Mouse (Mus musculus): ENCODE results near the gene Gmpr.
"Not testable (repeated sequence)": the region's sequence is repeated elsewhere in the genome, so short reads cannot be mapped to it uniquely, and the experiment has no call there.

Gene Gmpr

DNA sequence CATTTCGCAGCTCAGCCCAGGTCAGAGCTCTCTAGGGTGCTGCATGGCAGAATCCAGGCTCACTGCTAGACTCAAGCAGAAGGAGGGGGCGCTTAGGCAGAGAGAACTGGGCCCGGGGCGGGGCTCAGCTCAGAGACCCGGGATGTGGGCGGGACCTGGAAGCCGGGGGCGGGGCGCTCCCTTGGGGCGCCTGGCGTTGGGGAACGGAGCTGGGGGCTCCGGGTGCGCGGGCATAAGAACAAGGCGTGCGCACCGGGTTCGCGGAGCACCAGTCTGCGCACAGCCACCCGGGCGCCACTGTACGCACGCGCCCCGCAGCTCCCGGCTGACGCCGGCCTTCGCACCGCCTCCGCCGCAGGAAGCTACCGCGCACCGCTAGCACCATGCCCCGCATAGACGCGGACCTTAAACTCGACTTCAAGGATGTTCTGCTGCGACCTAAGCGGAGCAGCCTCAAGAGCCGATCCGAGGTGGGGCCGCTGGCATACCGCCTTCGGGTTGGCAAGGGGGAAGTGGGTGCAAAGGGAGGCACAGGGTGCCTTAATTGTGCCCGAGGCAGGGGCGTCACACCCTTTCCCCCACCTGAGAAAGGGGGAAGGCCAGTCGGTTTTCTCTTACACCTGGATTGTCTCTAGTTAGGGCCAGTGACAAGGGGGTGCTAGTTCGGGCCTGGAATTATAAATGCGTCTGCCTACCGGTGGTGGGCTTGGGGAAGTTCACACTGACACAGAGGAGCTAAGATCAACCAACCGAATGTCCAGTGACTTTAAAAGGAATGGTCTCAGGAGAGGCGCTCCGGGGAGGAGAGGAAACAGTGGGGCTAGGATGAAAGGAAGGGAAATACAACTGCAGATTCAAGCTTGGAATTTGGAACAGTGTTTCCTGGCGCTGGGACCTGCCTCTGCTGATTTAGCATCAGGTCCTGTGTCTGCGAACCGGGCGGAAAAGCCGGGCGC is at the start of gene Gmpr:
Gene Gmpr, plus strand, starts transcription at position 171 of the 956 bp plus-strand sequence.
- DNase-seq (ENCODE audit: low spot score in 2 of 2): peak; percentile 79 to 81

DNA sequence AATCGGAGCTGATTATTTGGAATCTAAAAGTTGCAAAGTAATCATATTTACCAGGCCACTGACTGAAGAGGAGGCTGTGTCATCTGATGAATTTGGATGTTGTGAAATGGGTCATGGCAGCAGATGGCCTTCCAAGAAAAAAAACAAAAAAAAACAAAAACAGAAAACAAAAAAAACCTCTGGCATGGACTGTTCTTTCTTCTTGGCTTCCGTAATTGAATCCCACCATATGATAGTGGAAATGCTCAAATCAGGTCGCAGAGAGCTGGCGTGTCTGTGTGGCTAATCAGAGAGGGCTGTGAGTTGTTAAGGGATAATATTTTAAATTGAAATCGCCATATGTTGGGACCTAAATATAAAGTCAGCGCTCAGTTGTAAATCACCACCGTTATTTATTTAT is 49.8 kb upstream of the Gmpr start:
- no peak for DNase-seq (ENCODE audit: low spot score in 2 of 2)

DNA sequence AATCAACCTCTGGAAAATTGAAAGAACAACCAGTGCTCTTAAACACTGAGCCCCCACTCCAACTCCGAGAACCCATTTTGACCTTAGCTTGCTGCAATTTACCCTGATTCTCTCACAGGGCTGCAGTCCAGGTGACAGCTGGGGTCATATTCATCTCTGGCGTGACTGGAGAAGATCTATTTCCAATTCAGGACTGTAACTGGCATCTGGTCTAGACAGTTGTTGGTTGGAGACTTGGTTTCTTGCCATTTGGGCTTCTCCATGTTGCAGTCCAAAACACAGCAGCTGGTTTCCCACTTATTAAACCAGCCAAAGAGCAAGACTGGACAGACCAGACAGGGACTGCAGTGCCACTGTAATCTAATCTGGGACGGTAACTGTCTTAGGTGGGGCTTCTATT is 47.1 kb upstream of the Gmpr start:
- no peak for DNase-seq (ENCODE audit: low spot score in 2 of 2)

DNA sequence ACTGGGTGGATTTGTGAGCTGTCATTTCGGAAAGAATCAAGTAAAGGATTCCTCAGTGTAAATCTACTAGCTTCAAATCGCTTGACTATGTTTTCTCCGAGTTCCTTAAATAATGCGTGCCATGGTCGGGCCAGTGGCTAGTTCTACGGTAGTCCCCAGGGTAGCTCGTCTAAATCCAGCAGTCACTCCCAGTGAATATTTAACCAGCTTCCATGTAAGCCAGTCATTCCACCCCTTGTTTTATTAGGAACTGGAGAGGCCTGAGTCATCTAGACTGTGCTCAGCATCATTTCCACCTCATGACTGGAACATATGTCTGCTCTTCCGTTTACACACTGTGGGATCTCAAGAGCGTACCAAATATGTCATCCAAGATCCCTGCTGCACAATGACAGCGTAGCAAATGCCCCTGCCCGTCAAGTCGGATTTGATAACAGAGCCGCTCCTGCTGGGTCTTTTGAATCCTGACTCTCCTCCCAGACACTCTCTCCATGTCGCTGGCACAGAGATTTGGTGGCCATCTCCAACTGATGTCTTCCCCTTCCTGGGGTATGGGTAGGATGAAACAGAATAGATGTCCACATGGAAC is 45.8 kb upstream of the Gmpr start:
- no peak for DNase-seq (ENCODE audit: low spot score in 2 of 2)

DNA sequence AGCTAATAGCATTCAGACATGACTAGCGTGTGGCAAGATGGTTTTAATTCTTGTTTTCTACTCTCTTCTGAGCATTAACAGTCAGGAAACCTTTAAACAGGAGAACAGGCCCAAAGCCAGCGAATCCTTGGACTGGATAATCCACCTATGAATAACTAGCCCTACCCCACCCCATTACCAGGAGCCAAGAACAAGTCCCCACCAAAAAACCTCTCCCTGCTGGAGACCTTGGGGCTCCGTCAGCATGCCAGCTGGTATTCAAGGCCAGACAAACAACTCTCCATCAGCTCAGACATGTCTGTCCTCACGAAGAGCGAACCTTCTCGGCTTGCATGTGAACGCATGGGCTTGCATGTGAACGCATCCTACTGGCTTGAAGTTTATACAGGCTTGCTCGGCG is 41.6 kb upstream of the Gmpr start:
- DNase-seq (ENCODE audit: low spot score in 2 of 2): no peak

DNA sequence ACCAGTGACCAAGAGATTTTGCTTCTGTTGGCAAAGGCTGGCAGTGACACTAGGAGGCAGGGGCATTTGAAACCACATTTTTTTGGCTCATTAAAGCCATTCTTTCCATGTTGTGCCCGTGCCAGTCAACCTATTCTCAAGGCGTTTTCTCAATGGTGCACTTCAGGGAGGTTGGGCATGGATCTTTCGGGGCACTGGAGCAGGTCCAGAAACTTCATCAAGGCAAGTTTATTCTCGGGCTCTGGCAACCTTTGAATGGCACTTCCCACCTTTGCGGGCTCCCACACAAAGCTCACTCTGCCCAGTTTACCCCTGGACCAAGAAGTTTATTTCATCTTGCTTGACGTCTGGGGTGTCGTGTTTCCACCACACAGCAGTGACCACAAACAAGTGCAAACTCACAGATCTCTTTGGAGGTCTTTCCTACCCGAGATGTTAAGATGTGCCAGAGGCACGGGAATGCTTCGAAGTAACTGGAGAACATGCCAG is 41.2 kb upstream of the Gmpr start:
- no peak for DNase-seq (ENCODE audit: low spot score in 2 of 2)

DNA sequence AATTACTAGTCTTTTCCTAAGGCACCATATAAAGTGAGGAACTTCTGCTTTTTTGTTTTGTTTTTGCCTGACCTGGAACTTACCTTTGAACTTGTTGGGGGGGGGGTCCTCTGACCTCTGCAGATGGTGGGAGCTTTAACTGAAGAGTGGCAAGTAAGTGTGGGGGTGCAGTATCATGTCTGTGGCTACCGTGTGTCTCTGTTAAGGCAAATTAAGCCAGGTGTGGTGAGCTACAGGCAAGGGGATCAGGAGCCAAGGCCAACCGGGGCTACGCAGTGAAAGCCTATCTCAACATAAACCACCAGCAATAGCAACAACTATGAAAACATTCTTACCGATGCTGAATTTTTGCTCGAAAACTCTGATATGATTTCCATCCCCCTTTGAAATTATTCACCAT is 38.5 kb upstream of the Gmpr start:
- no peak for DNase-seq (ENCODE audit: low spot score in 2 of 2)

DNA sequence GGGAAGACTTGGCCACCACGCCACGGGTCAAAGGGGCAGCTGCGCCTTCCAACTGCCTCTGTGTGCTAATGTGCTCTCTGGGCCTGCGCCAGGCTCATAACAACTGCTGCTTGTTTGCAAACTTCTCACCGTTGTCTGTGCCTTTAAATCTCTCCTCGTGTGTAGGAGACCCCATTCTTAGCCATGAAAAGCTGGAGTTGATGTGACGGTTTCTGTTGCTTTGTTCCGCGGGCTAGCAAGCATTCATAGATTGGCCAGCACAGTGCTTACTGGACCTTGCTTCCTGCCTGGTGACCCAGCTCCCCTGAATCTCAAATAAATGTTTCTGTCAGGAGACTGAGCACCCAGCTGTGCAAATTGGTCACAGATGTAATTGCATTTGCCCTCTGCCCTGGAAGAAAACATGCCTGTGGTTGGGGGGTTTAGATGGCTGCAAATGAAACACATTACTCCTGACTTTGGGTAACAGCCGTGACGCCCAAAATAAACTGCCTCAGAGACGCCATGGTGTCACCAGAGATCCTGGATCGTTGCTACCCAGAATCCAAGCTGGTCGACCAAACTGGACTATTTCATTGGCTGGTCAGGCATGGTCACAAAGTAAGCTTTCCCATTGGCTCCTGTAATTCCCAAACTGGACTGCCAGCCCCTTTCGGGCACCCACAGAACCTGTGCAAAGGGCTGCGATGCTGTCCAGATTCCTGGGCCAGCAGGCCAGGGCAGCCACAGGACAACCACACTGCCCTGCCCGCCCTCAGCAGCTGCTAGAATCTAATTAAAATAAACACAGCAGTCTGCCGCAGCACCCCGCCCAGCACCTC is 37.6 kb upstream of the Gmpr start:
- no peak for DNase-seq (ENCODE audit: low spot score in 2 of 2)

DNA sequence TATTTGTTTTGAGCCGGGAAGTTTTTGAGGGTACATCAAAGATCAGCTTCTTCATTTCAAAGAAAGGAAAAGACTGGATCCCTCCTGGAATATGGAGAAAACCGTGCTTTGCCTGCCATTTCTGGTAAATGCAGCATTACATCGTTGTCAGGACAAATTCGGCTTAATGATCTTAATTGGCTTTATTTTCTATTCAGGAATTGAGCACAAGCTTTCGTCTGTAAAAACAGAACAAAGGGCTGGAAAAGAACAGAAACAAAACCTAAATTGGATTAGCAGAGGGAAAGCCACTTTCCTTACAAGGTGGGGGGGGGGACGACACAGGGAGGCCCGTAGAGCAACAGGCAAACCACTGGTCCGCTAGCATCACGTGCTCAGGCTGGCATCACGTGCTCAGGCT is 33.9 kb upstream of the Gmpr start:
- DNase-seq (ENCODE audit: low spot score in 2 of 2): no peak

DNA sequence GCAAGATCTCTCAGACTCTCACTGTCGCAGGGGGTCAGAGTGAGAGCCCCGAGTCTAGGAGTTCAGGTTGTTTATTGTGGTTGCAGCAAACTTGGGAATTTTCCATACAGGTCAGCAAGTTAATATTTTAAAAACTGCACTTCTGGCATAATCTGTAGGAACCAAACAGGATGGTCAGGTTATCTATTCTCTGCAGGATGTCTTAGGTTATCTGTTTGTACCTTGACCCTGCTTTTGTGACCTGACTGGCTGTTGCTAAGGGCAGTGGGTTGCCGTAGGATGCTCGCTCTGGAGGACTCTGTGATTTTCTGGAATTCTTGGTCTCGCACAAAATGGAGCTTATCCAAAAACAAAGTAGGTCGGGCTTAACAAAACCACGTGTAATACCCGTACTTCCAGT is 31.9 kb upstream of the Gmpr start:
- DNase-seq (ENCODE audit: low spot score in 2 of 2): no peak

DNA sequence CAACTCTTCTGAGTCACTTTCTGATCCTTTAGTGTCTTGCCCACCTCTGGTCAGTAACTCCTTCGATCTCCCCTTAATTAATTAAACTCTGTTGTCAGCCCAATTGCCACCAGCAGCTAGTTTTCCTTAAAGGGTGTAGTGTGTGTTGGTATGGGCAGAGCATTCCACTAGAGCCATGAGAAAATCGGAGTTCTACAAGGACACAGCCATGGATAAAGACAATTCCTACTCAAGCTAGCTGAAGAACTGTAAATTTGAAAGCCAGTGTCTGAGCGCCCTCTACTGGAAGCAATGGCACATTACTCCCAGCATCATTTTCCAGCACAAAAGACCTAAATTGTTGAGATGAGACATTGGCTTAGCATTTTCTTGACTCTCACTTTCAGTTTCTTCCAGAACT is 30.1 kb upstream of the Gmpr start:
- DNase-seq (ENCODE audit: low spot score in 2 of 2): peak; percentile 60 to 84

DNA sequence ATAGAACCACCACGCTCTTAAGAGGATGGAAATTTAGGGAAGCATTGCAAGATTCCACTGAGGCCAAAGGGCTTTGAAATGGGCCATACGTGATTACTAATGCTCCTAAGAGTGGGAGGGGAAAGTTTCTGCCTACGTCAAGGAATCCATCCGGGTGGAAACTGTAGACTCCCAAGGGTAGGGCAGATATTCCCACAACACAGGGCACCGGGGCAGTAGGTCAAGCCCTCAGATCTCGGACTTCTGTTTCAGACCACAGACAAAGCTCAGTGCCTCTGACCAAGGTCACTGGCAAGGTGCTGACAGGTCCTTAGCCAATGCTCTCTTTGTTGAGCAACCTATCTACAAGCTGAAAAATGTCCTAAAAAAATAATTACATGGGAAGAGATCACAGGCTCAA is 27.3 kb upstream of the Gmpr start:
- DNase-seq (ENCODE audit: low spot score in 2 of 2): no peak

DNA sequence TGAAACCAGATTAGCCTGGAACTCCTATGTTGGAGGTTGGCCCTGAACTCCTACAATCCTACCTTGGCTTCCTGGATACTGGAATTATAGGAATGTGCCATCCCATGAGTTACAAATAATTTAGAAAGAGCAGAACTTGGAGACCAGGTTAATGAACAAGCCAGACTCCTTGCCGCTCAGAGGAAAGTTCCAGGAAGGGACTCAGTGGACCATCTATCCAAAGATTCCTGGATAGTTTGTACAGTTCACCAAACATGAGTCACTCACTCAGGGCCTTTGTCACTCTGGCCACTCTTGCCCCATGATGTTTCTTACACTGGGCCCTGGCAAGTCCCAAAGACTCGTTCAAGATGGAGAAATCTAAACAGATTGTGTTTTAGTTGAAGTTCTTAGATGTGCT is 24.0 kb upstream of the Gmpr start:
- no peak for DNase-seq (ENCODE audit: low spot score in 2 of 2)

DNA sequence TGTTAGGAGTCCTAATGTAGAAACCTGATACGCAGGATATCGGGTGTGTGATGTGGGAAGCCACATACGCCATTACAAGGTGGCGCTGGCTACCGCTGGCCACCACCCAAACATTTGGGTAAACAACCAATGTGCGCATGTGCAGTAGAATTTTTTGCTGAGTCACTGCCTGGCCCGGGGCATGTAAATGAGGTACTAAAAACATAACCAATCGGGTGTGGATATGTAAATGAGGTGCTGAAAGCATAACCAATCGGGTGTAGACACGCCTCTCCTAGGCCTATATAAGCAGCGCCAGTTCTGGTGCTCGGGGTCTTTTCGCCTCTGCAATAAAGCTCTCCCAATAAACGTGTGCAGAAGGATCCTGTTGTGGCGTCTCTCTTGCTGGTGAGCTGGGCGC is 23.3 kb upstream of the Gmpr start:
- DNase-seq (ENCODE audit: low spot score in 2 of 2): not testable (repeated sequence)

DNA sequence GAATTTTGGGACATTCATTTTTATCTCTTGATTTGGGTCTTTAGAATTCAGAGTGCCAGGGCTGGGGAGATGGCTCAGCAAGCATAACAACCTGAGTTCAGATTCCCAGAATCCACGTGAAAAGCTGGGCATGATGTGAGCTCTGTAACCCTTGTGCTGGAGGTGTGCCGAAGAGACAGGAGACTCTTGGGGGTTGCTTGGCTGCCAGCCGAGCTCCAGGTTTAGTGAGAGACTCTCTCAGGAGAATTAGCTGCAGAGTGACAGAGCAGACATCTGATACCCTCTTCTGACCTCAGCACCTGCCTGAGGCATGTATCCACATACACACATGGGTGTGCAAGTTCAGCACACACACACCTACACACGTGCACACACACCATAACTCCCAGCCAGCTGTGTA is 21.6 kb upstream of the Gmpr start:
- DNase-seq (ENCODE audit: low spot score in 2 of 2): no peak

DNA sequence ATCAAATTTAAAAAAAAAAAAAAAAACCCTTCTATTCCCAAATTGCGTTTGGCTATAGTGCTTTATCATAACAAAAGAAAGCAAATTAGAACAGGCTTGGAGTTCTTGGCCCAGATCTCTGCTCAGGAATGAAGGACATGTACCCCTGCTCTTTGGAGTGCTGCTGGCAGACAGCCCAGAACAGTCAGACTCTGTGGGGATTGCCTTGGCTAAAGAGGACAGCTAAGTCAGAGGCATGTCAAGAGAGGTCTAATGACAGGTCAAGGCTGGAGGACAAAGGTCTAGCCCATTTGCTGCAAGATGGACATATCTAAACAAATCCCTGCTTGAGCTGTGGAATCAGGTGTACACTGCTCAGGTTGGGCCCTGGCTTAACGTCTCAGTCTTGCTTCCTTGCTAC is 20.6 kb upstream of the Gmpr start:
- no peak for DNase-seq (ENCODE audit: low spot score in 2 of 2)

DNA sequence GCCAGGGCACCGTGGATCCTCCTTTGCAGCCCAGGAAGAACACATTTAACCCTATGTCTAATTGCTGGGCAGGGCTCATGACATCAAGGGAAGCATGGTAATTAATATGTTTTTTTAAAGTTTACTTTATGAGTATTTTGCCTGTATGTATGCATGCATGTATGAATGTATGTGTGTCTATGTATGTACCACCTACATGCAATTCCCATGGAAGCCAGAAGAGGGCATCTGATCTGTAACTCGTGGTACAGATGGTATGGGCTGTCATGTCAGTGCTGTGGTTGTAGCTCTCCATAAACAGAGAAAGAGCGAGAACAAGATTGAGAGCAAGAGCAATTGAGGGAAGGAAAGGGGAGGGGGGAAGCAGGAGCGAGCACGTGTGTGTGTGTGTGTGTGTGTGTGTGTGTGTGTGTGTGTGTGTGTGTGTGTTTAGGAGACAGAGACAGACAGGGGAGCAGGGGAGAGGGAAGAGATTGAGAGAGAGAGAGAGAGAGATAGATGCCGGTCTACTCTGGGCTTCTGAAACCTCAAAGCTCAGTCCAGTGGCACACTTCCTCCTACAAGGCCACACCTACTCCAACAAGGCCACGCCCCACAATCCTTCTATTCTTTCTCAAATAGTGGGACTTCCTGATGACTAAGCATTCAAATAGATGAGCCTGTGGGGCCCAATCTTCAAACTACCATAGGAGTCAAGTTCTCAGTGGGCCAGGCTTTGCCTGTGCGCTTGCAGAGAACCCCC is 15.1 kb upstream of the Gmpr start:
- DNase-seq (ENCODE audit: low spot score in 2 of 2): no peak

DNA sequence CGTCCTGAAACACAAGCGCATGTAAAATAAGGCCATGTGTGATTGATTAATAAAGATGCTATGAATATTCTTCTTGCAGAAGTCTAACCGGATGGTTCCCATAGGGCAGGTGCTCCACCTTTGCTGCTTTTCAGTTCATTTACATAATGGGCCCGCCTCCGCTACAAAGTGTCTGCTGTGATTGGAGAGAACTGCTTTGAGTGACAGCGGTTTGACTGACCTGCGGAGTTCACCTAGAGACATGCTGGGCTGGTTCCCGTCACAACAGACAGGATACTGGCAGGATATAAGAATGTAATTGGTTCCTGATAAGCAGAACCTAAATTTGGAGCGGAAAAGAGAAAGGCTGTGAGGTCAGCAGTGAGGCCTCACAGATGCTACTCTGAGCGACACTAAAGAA is 13.4 kb upstream of the Gmpr start:
- DNase-seq (ENCODE audit: low spot score in 2 of 2): no peak

DNA sequence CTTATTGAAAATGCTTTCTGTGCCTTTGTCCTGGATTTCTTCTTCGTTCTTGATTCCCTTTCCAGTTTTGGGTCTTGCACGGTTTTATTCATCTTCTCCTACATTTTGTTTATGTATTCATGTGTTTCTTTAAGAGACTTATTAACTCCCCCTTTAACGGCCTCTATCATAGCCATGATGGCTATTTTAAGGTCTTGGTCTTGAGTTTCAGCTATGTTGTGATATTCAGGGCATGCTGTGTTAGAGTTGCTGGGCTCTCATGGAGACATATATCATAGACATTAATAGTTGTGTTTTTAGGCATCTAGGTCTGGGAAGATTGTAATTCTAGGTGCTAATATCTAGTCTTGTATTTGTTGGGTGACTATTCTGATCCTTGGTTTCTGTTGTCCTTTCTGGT is 8.6 kb upstream of the Gmpr start:
- DNase-seq (ENCODE audit: low spot score in 2 of 2): no peak

DNA sequence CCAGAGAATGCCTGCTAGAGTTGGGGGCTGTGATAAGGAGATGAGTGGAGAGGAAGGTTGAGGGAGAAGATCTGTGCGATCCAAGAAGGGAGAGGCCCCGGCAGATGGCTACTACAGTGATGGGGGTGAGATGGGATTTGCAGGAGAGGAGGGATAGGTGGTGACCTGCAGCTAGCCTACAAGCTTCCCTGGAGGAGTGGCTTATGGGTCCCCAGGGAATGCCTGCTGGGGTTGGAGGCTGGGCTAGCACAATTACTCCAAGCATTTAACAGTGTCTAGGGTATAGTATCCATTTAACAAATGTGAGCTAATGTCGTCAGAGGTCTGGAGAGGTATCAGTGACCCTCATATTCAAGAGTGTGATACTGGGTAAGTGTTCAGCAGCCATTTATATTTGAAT is 7.9 kb upstream of the Gmpr start:
- no peak for DNase-seq (ENCODE audit: low spot score in 2 of 2)

DNA sequence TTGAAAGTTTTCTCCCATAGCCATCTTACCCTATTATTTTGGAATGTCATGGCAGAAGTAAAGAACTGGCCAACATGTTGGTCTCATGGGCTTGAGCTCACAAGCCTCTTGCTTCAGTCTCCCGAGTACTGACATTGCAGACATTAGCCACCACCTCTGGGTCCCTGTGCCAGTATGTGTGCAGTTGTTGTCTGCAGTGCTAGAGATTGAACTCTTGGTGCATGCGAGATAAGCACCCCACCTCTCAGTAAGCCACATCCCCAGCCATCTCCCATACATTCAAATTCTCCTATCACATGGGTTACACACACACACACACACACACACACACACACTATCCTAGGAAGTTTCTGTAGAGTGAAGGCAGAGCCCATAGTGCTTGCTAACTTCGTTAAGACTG is 7.3 kb upstream of the Gmpr start:
- no peak for DNase-seq (ENCODE audit: low spot score in 2 of 2)

DNA sequence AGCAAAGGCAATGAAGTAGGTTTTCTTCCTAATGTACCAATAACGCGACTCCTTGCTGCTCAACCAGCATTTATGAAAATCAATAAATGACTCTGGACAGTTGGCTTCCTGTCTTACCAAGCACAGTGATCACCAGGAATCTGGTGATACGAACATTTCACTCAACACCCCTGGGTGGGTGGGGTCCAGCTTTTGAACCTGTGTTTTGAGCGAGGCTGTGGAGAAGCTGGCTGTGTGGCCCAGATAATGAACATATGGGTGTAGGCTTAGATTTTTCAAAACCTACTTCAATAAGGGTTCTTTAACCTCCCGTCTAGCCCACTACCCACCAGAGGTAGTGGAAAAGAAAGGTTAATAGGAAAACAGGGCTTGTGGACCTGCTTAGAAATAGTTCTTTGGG is 4.5 kb upstream of the Gmpr start:
- DNase-seq (ENCODE audit: low spot score in 2 of 2): no peak
